Mouse (Mus musculus) CH12.LX (cell line): ENCODE measurements around the gene Zxdc. TPM values are rescaled to one million over a fixed set of nuclear protein-coding genes. Genes with fewer than 3 reads are reported as not detected.

Experiments used
- DNase-seq: peaks from one replicate; pipeline ENCODE4 v3.0.0-alpha.2; 2013; ENCODE audit errors: extremely low read depth
- H3K27ac ChIP-seq: 2 replicates; pipeline ENCODE4 v1.5.1; 2012; ENCODE audit warnings: low read depth, mild to moderate bottlenecking, control low read depth, moderate library complexity; ENCODE audit not compliant: insufficient read depth
- H3K27me3 ChIP-seq: replicated peaks from 2 replicates; pipeline ENCODE3; 2012; ENCODE audit warnings: inconsistent platforms
- H3K36me3 ChIP-seq, 2 experiments: replicated peaks in 1 of 2; 2 replicates each; pipeline versions ENCODE3 to v1.6.1; 2012; ENCODE audit warnings: inconsistent platforms in 1 of 2, low read length in 1 of 2, mild to moderate bottlenecking in 1 of 2, mixed read lengths in 1 of 2, moderate library complexity in 1 of 2; ENCODE audit not compliant: control insufficient read depth in 1 of 2, insufficient read depth in 1 of 2
- H3K4me1 ChIP-seq, 2 experiments: 2 replicates each; pipeline ENCODE4 v1.6.1; 2012; ENCODE audit warnings: inconsistent platforms in 1 of 2, moderate library complexity in 1 of 2; ENCODE audit not compliant: insufficient read depth in 2 of 2, control insufficient read depth in 1 of 2
- H3K4me2 ChIP-seq: 2 replicates; pipeline ENCODE4 v1.6.1; 2012; ENCODE audit warnings: low read depth, mild to moderate bottlenecking, control low read depth; ENCODE audit not compliant: poor library complexity, insufficient read depth, severe bottlenecking
- H3K4me3 ChIP-seq, 3 experiments: fragments of 150-350 bp in 1 of 3; sonication (generic) in 1 of 3; replicated peaks in 1 of 3; 2 replicates each; pipeline versions ENCODE3 to v1.5.1; 2011 to 2012; ENCODE audit warnings: low read depth in 2 of 3, low read length in 2 of 3, mild to moderate bottlenecking in 2 of 3, moderate library complexity in 2 of 3, control low read depth in 1 of 3, improper control_type of control experiment in 1 of 3, inconsistent platforms in 1 of 3, mixed read lengths in 1 of 3; ENCODE audit not compliant: poor library complexity in 1 of 3
- H3K79me2 ChIP-seq: replicated peaks from 2 replicates; pipeline ENCODE4 v1.6.1; 2012; ENCODE audit warnings: mild to moderate bottlenecking, moderate library complexity; ENCODE audit not compliant: control insufficient read depth, poor library complexity, insufficient read depth, severe bottlenecking; ENCODE audit errors: extremely low read depth
- H3K9ac ChIP-seq: 2 replicates; pipeline ENCODE4 v1.6.1; 2012; ENCODE audit warnings: low read depth, mild to moderate bottlenecking, control low read depth, moderate library complexity; ENCODE audit not compliant: insufficient read depth
- H3K9me3 ChIP-seq: replicated peaks from 2 replicates; pipeline ENCODE3; 2012; ENCODE audit warnings: low read length, inconsistent platforms, mixed read lengths
- BHLHE40 ChIP-seq: IDR thresholded peaks from 2 replicates; pipeline ENCODE4 v1.6.1; 2011; ENCODE audit warnings: mild to moderate bottlenecking, low read depth, low read length, improper control_type of control experiment
- CTCF ChIP-seq, 2 experiments: IDR thresholded peaks in 1 of 2; conservative IDR thresholded peaks in 1 of 2; 2 replicates each; pipeline ENCODE4 v1.5.1; 2011 to 2012; ENCODE audit warnings: low read depth in 2 of 2, low read length in 2 of 2, improper control_type of control experiment in 1 of 2, inconsistent platforms in 1 of 2, mild to moderate bottlenecking in 1 of 2, moderate library complexity in 1 of 2
- ETS1 ChIP-seq: conservative IDR thresholded peaks from 2 replicates; pipeline ENCODE4 v1.6.1; 2012; ENCODE audit warnings: low read depth, mild to moderate bottlenecking, inconsistent platforms, low read length, improper control_type of control experiment, moderate library complexity
- HCFC1 ChIP-seq: IDR thresholded peaks from 2 replicates; pipeline ENCODE4 v1.6.1; 2012; ENCODE audit warnings: low read depth, mild to moderate bottlenecking, inconsistent platforms, low read length, improper control_type of control experiment
- IRF4 ChIP-seq: IDR thresholded peaks from 2 replicates; pipeline ENCODE4 v1.6.1; 2014; ENCODE audit warnings: low read depth, mild to moderate bottlenecking, inconsistent platforms, low read length, improper control_type of control experiment
- JUN ChIP-seq: IDR thresholded peaks from 2 replicates; pipeline ENCODE4 v1.6.1; 2011; ENCODE audit warnings: low read depth, mild to moderate bottlenecking, low read length, improper control_type of control experiment, moderate library complexity; ENCODE audit not compliant: insufficient read depth
- JUND ChIP-seq: conservative IDR thresholded peaks from 2 replicates; pipeline ENCODE4 v1.6.1; 2011; ENCODE audit warnings: low read depth, low read length, improper control_type of control experiment
- MAFK ChIP-seq: IDR thresholded peaks from 2 replicates; pipeline ENCODE4 v1.6.1; 2011; ENCODE audit warnings: low read length, improper control_type of control experiment; ENCODE audit not compliant: insufficient replicate concordance
- MAZ ChIP-seq: IDR thresholded peaks from 2 replicates; pipeline ENCODE4 v1.6.1; 2012; ENCODE audit warnings: low read depth, mild to moderate bottlenecking, inconsistent platforms, low read length, improper control_type of control experiment, moderate library complexity
- MXI1 ChIP-seq: IDR thresholded peaks from 2 replicates; pipeline ENCODE4 v1.6.1; 2011; ENCODE audit warnings: mild to moderate bottlenecking, low read depth, low read length, improper control_type of control experiment
- MYC ChIP-seq: IDR thresholded peaks from 2 replicates; pipeline ENCODE4 v1.6.1; 2011; ENCODE audit warnings: low read depth, mild to moderate bottlenecking, improper control_type of control experiment, low read length
- NELFE ChIP-seq: IDR thresholded peaks from 2 replicates; pipeline ENCODE4 v1.6.1; 2011; ENCODE audit warnings: low read depth, low read length, improper control_type of control experiment
- POLR2AphosphoS2 ChIP-seq: IDR thresholded peaks from 2 replicates; pipeline ENCODE4 v1.6.1; 2011; ENCODE audit warnings: low read depth, low read length, improper control_type of control experiment
- RCOR1 ChIP-seq: conservative IDR thresholded peaks from 2 replicates; pipeline ENCODE4 v1.6.1; 2012; ENCODE audit warnings: low read depth, mild to moderate bottlenecking, inconsistent platforms, low read length, improper control_type of control experiment
- SIN3A ChIP-seq: IDR thresholded peaks from 2 replicates; pipeline ENCODE4 v1.6.1; 2012; ENCODE audit warnings: low read length, improper control_type of control experiment, inconsistent platforms
- TCF12 ChIP-seq: IDR thresholded peaks from 2 replicates; pipeline ENCODE4 v1.6.1; 2014; ENCODE audit warnings: low read depth, mild to moderate bottlenecking, inconsistent platforms, low read length, improper control_type of control experiment
- UBTF ChIP-seq: IDR thresholded peaks from 2 replicates; pipeline ENCODE4 v1.6.1; 2012; ENCODE audit warnings: low read depth, mild to moderate bottlenecking, inconsistent platforms, low read length, improper control_type of control experiment, moderate library complexity
- ZKSCAN1 ChIP-seq: IDR thresholded peaks from 2 replicates; pipeline ENCODE4 v1.6.1; 2012; ENCODE audit warnings: low read depth, inconsistent platforms, low read length, improper control_type of control experiment, borderline replicate concordance
- ZMIZ1 ChIP-seq: IDR thresholded peaks from 2 replicates; pipeline ENCODE4 v1.6.1; 2012; ENCODE audit warnings: low read depth, mild to moderate bottlenecking, inconsistent platforms, low read length, improper control_type of control experiment
- ZNF384 ChIP-seq: IDR thresholded peaks from 2 replicates; pipeline ENCODE4 v1.6.1; 2012; ENCODE audit warnings: low read depth, low read length, improper control_type of control experiment, inconsistent platforms
- dilution Hi-C: fragments of 300-500 bp; cut with MboI; formaldehyde crosslinking; loops from 2 replicates; pipeline ENCODE4 v1.14.3; 2020; ENCODE audit warnings: low sequenced_read_pairs; ENCODE audit not compliant: extremely low pct_unique_long_range_greater_than_20kb, extremely low pct_ligation_motif_present
- in situ Hi-C: fragments of 300-500 bp; cut with MboI; formaldehyde crosslinking; loops from 3 replicates; pipeline ENCODE4 v1.14.3; 2019; ENCODE audit warnings: low sequenced_read_pairs, low pct_ligation_motif_present, low pct_unique_long_range_greater_than_20kb, mixed read lengths
- polyA plus RNA-seq: library from polyadenylated mRNA; unstranded; fragments of >175 nt; gene quantifications from 2 replicates; pipeline ENCODE4 v1.2.1, GENCODE M21; 2012; ENCODE audit warnings: low read depth; ENCODE audit not compliant: insufficient read length
- total RNA-seq, 2 experiments: library from RNA; depleted of rRNA; stranded (reverse); fragments of 300-350 nt in 1 of 2; fragments of >200 nt in 1 of 2; gene quantifications; 2 replicates each; pipeline ENCODE4 v1.2.3; 2012 to 2014

Zxdc gene
- total and polyA plus RNA-seq, 3 experiments, result 4.7 to 8.3 (median 5.2) TPM

- H3K9ac ChIP-seq, result no peak overlapping the region
- H3K36me3 ChIP-seq, result no peaks in the 10 kb centered on the region
- H3K9me3 ChIP-seq, result no peaks in the 10 kb centered on the region
- no peak overlapping the region for H3K4me2 ChIP-seq
- peaks cover 60% of the 10 kb centered on the region for H3K27me3 ChIP-seq
- in situ Hi-C loops (loop anchor here (10.0 kb wide), 1 partner anchor 640 kb away; no protein-coding TSS in a partner anchor), dilution Hi-C loops (no loop called here)
- peaks cover 0 to 2% of the 10 kb centered on the region in 2 experiments; a peak in 1 of 4 replicates for H3K4me1 ChIP-seq
- no peak for DNase-seq
- no peak for TF ChIP-seq TCF12
- TF ChIP-seq SIN3A, result no peak
- no peak for TF ChIP-seq POLR2AphosphoS2
- TF ChIP-seq CTCF (conservative IDR thresholded peaks at IDR 0.05 in 1 of 2, IDR thresholded peaks at IDR 0.05 in 1 of 2; ENCODE audit: low read depth in 2 of 2, low read length in 2 of 2), result no peak
- TF ChIP-seq IRF4, result no peak
- TF ChIP-seq MYC, result no peak
- no peak for TF ChIP-seq RCOR1
- no peak for TF ChIP-seq JUND
- TF ChIP-seq MXI1, result no peak
- no peak for TF ChIP-seq ZMIZ1
- TF ChIP-seq ETS1, result no peak
- no peak for TF ChIP-seq NELFE
- no peak for TF ChIP-seq JUN
- no peak for TF ChIP-seq MAZ
- TF ChIP-seq ZKSCAN1, result no peak
- no peak for TF ChIP-seq UBTF
- TF ChIP-seq HCFC1, result no peak
- TF ChIP-seq ZNF384, result no peak
- no peak for TF ChIP-seq MAFK
- H3K4me3 ChIP-seq, result no peak overlapping the region
- H3K79me2 ChIP-seq, result no peaks in the 10 kb centered on the region
- H3K27ac ChIP-seq, result no peak overlapping the region
Measured at GRCm38 (mm10) chr6:90324463-90324862, 44.8 kb upstream of the Zxdc start.

- dilution Hi-C loops, result no loop called here
- in situ Hi-C loops, result loop anchor here (10.0 kb wide), 1 partner anchor 640 kb away; no protein-coding TSS in a partner anchor
Measured at GRCm38 (mm10) chr6:90324991-90325390, 44.3 kb upstream of the Zxdc start, which contains the start of gene Chst13. TSS of gene Chst13 (minus strand) at chr6:90325185.

More at GRCm38 (mm10) chr6:90324991-90325390, 44.3 kb upstream of the Zxdc start, which contains the start of gene Chst13:
- Histone ChIP-seq H3K27ac (no peak within 1 kb of the TSS), H3K4me2 (no peak within 1 kb of the TSS), H3K9ac (no peak within 1 kb of the TSS), H3K4me1 (peaks cover 0 to 2% of the 10 kb centered on the region in 2 experiments; a peak in 1 of 4 replicates), H3K79me2 (no peaks in the 10 kb centered on the region), H3K27me3 (peaks cover 59% of the 10 kb centered on the region), H3K4me3 (no peak within 1 kb of the TSS), H3K9me3 (no peaks in the 10 kb centered on the region), H3K36me3 (no peaks in the 10 kb centered on the region)
- no peak for DNase-seq
- TF ChIP-seq HCFC1, result no peak
- peak; percentile 19; the same call in 1 of the 2 replicates for TF ChIP-seq BHLHE40
